Mouse (Mus musculus) urinary bladder, adult 2 months (tissue): Measurements from ENCODE around the gene Kansl1l. TPM values are rescaled to one million over a fixed set of nuclear protein-coding genes. Genes with fewer than 3 reads are reported as not detected.

Experiments used
- DNase-seq: peaks from one replicate; pipeline ENCODE4 v3.0.0; 2022; ENCODE audit warnings: low spot score
- polyA plus RNA-seq: library from polyadenylated mRNA; depleted of rRNA; stranded (reverse); fragments of >200 nt; gene quantifications from 2 replicates; pipeline ENCODE4 v1.2.3, GENCODE M21; 2012

Gene Kansl1l
- polyA plus RNA-seq, 1 experiment, result 17.4 TPM

- DNase-seq, result no peak
Observed at GRCm38 (mm10) chr1:66817865-66818315, 528 bp upstream of the Kansl1l start.

GRCm38 (mm10) chr1:66816837-66817452, 417 bp downstream of the Kansl1l start:
- peak; percentile 97 for DNase-seq

- DNase-seq, result peak; percentile 50
Observed at GRCm38 (mm10) chr1:66815941-66816777, 1.2 kb downstream of the Kansl1l start.

GRCm38 (mm10) chr1:66814756-66815155, 2.6 kb downstream of the Kansl1l start:
- DNase-seq, result no peak

GRCm38 (mm10) chr1:66813191-66813590, 4.2 kb downstream of the Kansl1l start:
- no peak for DNase-seq

- DNase-seq, result no peak
Observed at GRCm38 (mm10) chr1:66806821-66807220, 10.5 kb downstream of the Kansl1l start.

- no peak for DNase-seq
Observed at GRCm38 (mm10) chr1:66805408-66805807, 12.0 kb downstream of the Kansl1l start.

GRCm38 (mm10) chr1:66804710-66805109, 12.7 kb downstream of the Kansl1l start:
- no peak for DNase-seq

GRCm38 (mm10) chr1:66797962-66798361, 19.4 kb downstream of the Kansl1l start:
- no peak for DNase-seq

GRCm38 (mm10) chr1:66792838-66793466, 24.4 kb downstream of the Kansl1l start:
- no peak for DNase-seq

GRCm38 (mm10) chr1:66782296-66782695, 35.1 kb downstream of the Kansl1l start:
- DNase-seq, result no peak

GRCm38 (mm10) chr1:66781027-66781426, 36.3 kb downstream of the Kansl1l start:
- no peak for DNase-seq

GRCm38 (mm10) chr1:66778798-66779197, 38.6 kb downstream of the Kansl1l start:
- DNase-seq, result no peak

GRCm38 (mm10) chr1:66777878-66778277, 39.5 kb downstream of the Kansl1l start:
- DNase-seq, result no peak

GRCm38 (mm10) chr1:66768764-66769163, 48.6 kb downstream of the Kansl1l start:
- DNase-seq, result no peak

GRCm38 (mm10) chr1:66730581-66730980, 86.8 kb downstream of the Kansl1l start:
- no peak for DNase-seq

GRCm38 (mm10) chr1:66712859-66713258, 104.5 kb downstream of the Kansl1l start:
- DNase-seq, result no peak

- DNase-seq, result no peak
Observed at GRCm38 (mm10) chr1:66704523-66704922, 112.8 kb downstream of the Kansl1l start.

GRCm38 (mm10) chr1:66702623-66703345, 114.6 kb downstream of the Kansl1l start:
- no peak for DNase-seq

GRCm38 (mm10) chr1:66701576-66701940, 115.8 kb downstream of the Kansl1l start:
- no peak for DNase-seq

GRCm38 (mm10) chr1:66700693-66701575, 116.4 kb downstream of the Kansl1l start, which contains the start of gene Rpe:
Gene Rpe, plus strand, starts transcription at chr1:66700831.
- DNase-seq, result peak; percentile 86
